Mouse (Mus musculus): ENCODE measurements around the gene Bend3. TPM values are rescaled to one million over a fixed set of nuclear protein-coding genes. Genes with fewer than 3 reads are reported as not detected.
A peak's percentile ranks its signal among the peaks of the same experiment; 100 is the strongest.

The Bend3 gene
- polyA plus RNA-seq, 1 experiment from 2014 or later = 6.1 TPM

DNA sequence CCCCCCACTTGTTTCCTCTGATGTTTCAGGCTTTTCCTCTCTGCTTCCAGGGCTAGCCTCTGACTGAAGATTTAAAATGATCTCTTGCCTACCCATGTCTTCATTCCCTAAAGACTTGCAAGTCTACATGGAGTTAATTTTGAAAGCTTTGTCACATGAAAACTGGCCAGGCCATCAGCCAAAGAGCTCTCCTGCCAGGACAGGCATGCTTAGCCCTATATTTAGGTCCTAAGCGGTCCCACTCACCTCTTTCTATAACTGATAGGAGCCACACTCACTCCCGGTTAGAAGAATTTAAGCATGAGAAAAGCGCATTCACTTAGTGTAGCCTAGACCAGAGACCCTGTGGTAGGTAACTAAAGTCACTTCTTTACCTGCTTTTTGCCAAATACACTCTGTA lies 24.0 kb upstream of the Bend3 start:
- Histone ChIP-seq H3K4me2 (replicated peaks) (no peak overlapping the region), H3K27me3 (replicated peaks) (no peaks in the 10 kb centered on the region), H3K36me3 (no peaks in the 10 kb centered on the region), H3K4me1 (peaks cover 11% of the 10 kb centered on the region), H3K27ac (no peak overlapping the region), H3K4me3 (no peak overlapping the region), H3K9ac (no peak overlapping the region), H3K9me3 (peaks cover 5% of the 10 kb centered on the region; the same call in 1 of the 2 replicates)
- ATAC-seq (ENCODE audit: low FRiP score, low read depth) = no peak
- WGBS = 93% methylated on average over 3 of the region's 3 CpGs

DNA sequence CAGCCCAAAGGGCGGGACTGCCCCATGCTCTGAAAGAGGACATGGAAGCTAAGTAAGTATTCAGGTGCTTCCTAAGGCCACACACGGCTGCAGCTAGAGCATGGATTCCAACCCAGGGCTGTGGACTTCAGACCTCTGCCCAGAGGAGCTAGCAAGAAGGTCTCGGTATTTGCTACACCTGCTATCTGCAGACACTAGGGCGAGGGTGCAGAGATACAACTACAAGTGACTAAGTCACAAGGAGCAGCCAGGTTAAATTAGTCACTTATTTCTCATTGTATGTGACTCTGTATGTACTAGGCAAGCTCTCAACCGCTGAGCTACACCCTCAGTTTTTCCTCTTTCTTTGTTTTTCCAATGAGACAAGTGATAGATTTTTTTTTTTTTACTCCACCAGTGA lies 15.8 kb upstream of the Bend3 start:
- Histone ChIP-seq H3K4me1 (no peaks in the 10 kb centered on the region), H3K4me3 (no peak overlapping the region), H3K27ac (no peak overlapping the region), H3K4me2 (replicated peaks) (no peak overlapping the region), H3K9me3 (no peaks in the 10 kb centered on the region), H3K27me3 (replicated peaks) (no peaks in the 10 kb centered on the region), H3K9ac (no peak overlapping the region), H3K36me3 (no peaks in the 10 kb centered on the region)
- no peak for ATAC-seq (ENCODE audit: low FRiP score, low read depth)
- WGBS = 87% methylated on average over 5 of the region's 5 CpGs

DNA sequence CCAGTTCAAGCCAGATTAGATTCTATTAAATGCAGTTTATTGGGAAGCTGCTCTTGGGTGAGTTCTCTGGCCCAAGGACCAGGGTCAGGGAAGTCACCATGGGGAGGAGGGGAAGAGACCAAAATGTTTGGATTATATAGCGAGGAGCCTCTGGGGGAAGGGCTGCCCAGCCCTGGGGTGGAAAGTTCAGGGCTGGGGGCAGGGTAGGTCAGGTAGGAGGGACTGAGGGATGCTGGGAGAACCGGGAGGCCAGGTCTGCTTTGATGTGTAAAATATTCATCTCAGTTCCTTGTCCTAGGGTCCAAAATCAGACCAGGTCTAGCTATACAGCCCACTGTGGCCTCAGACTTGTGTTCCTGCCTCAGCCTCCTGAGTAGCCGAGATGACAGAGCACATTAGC lies 15.4 kb upstream of the Bend3 start:
- 78% methylated on average over 3 of the region's 3 CpGs for WGBS
- H3K4me2 ChIP-seq (replicated peaks) = no peak overlapping the region
- no peaks in the 10 kb centered on the region for H3K9me3 ChIP-seq
- ATAC-seq (ENCODE audit: low FRiP score, low read depth) = no peak
- H3K9ac ChIP-seq = no peak overlapping the region
- H3K4me1 ChIP-seq = no peaks in the 10 kb centered on the region
- H3K36me3 ChIP-seq = no peaks in the 10 kb centered on the region
- no peak overlapping the region for H3K4me3 ChIP-seq
- no peak overlapping the region for H3K27ac ChIP-seq
- no peaks in the 10 kb centered on the region for H3K27me3 ChIP-seq (replicated peaks)

DNA sequence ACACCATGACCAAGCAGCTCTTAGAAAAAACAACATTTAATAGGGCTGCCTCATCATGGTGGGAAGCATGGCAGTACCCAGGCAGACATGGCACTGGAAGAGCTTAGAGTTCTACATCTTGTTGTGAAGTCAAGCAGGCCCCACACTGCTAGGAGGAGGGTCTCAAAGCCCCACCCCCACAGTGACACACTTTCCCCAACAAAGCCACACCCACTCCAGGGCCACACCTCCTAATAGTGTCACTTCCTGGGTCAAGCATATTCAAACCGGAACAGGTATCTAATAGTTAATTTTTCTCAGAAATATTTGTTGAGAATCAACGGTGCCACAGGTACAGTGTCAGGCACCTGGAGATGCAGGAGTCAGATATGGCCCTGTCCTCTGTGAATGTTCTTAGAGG lies 12.4 kb upstream of the Bend3 start:
- H3K36me3 ChIP-seq = no peaks in the 10 kb centered on the region
- no peak overlapping the region for H3K9ac ChIP-seq
- no peak overlapping the region for H3K4me2 ChIP-seq (replicated peaks)
- no peak for ATAC-seq (ENCODE audit: low FRiP score, low read depth)
- no peak overlapping the region for H3K4me3 ChIP-seq
- H3K9me3 ChIP-seq = no peaks in the 10 kb centered on the region
- no peaks in the 10 kb centered on the region for H3K27me3 ChIP-seq (replicated peaks)
- no peak overlapping the region for H3K27ac ChIP-seq
- 95% methylated on average over 2 of the region's 2 CpGs for WGBS
- H3K4me1 ChIP-seq = no peaks in the 10 kb centered on the region

DNA sequence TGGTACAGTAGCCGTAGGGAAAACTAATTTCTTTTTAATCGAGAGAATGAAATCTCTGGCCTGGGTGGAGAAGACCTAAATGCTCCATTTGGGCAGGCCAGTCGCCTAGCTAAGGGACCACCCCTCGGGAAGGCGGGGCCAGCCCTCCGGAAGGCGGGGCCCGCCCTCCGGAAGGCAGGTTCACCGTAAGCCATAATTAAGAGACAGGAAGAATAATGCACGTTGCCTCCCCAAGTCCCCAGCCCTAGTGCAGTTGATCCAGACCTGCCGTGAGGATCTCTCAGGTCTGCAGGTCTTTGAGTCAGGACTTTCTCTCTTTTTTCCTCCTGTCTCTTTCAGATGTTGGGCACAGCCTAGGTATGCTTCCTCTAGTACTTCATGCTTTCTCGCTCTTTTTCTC lies 11.0 kb upstream of the Bend3 start:
- Histone ChIP-seq H3K27me3 (replicated peaks) (no peaks in the 10 kb centered on the region), H3K4me3 (no peak overlapping the region), H3K36me3 (no peaks in the 10 kb centered on the region), H3K4me2 (replicated peaks) (no peak overlapping the region), H3K9ac (no peak overlapping the region), H3K9me3 (no peaks in the 10 kb centered on the region), H3K4me1 (no peaks in the 10 kb centered on the region), H3K27ac (no peak overlapping the region)
- WGBS = 43% methylated on average over 13 of the region's 13 CpGs
- ATAC-seq (ENCODE audit: low FRiP score, low read depth) = no peak

DNA sequence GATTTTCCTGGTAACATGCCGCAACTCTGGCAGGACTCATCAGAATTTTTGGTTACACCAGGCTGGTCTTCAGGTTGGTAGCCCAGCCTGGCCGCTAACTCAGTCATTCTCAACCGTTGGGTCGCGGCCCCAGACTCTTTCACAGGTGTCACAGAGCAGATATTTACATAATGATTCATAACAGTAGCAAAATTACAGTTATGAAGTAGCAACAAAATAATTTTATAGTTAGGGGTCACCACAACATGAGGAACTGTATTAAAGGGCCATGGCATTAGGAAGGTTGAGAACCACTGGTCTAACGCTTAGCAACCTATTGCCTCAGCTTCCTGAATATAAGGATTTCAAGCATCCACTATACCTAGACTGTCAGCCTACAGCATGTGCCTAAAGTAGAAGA lies 10.3 kb upstream of the Bend3 start:
- H3K4me3 ChIP-seq = no peak overlapping the region
- no peaks in the 10 kb centered on the region for H3K36me3 ChIP-seq
- 93% methylated on average over 6 of the region's 6 CpGs for WGBS
- no peaks in the 10 kb centered on the region for H3K4me1 ChIP-seq
- no peaks in the 10 kb centered on the region for H3K9me3 ChIP-seq
- ATAC-seq (ENCODE audit: low FRiP score, low read depth) = no peak
- H3K4me2 ChIP-seq (replicated peaks) = no peak overlapping the region
- H3K9ac ChIP-seq = no peak overlapping the region
- no peaks in the 10 kb centered on the region for H3K27me3 ChIP-seq (replicated peaks)
- no peak overlapping the region for H3K27ac ChIP-seq

DNA sequence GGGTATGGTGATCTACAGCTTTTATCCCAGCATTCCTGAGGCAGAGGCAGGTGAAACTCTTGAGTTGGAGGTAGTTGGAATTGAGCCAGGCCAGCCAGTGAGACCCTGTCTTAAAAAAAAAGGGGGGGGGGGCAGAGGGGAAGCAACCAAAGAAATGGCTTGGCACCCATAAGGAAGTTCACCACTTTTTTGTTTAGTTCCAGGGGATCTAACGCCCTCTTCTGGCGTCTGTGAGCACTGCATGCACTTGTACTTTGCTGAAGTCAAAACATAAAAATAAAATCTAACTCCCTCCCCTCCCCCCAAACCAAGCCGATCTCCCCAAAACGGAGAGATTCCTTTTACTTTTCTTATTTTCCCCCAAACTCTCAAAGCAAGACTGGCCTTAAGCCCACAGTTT lies 3.3 kb upstream of the Bend3 start:
- Histone ChIP-seq H3K27ac (no peak overlapping the region), H3K4me2 (replicated peaks) (no peak overlapping the region), H3K4me3 (no peak overlapping the region), H3K27me3 (replicated peaks) (no peaks in the 10 kb centered on the region), H3K9ac (no peak overlapping the region), H3K4me1 (peaks cover 11% of the 10 kb centered on the region), H3K9me3 (no peaks in the 10 kb centered on the region), H3K36me3 (no peaks in the 10 kb centered on the region)
- ATAC-seq (ENCODE audit: low FRiP score, low read depth) = no peak
- WGBS = 65% methylated on average over 4 of the region's 4 CpGs

DNA sequence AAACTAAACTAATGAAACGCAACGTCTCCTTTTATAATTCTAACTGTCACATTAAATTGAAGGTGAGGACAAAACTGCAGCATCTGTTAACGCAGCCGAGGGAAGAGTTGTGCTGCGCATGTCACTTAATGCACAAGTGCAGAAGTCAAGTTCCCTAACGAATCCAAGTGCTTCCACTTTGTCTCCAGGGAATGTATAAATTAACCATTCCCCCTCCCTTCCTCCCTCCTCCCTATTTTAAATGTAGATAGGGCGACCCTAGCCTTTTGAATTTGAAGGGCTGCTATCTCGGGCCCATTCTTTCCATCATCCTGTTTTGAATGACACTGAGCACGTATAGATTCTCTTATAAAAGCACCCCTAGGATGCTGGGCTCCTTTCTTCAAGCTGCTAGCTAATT lies 1.2 kb upstream of the Bend3 start:
- H3K9me3 ChIP-seq = no peaks in the 10 kb centered on the region
- peaks cover 22% of the 10 kb centered on the region for H3K4me1 ChIP-seq
- H3K27ac ChIP-seq = no peak overlapping the region
- H3K4me2 ChIP-seq (replicated peaks) = peak overlapping the region; percentile 93
- H3K27me3 ChIP-seq (replicated peaks) = no peaks in the 10 kb centered on the region
- H3K9ac ChIP-seq = peak overlapping the region; percentile 95
- no peak for ATAC-seq (ENCODE audit: low FRiP score, low read depth)
- 4% methylated on average over 9 of the region's 9 CpGs for WGBS
- no peaks in the 10 kb centered on the region for H3K36me3 ChIP-seq
- H3K4me3 ChIP-seq = peak overlapping the region; percentile 79

DNA sequence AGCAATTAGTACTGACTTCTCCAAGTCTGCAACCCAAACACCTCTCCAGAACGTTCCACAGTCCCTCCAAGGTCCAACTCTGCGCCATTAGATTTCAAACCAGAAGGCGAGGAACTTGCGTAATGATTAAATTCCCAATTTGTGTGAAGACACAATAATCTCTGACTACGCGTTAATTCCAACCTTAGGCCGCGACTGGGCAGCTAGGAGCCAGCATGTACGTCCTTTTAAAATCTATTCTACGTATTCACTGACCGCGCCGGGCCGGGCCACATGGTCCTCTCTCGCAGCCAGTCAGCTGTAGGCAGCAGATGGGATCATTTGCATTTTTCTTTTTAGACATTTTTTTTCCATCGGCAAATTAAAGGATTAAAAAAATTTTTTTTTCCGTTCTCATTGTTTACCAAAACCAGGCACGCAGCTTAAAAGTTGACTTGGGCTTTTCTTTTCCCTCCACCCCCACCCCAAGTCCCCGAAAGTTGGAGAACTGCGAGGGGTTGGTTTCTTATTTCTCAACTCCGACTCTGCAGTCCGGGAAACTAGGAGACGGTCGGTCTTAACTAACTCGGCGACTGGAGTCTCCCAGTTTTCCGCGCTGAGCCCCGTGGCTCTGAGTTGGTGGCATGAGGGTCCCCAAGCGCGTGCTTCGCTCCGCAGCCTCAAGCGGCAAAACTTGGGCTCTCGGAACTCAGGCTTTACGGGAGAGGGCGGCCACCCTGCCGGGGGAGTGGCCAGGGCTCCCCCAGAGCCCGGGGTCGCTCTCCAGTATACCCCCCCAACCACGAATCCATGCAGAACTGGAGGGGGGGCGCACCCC lies 558 bp upstream of the Bend3 start:
- Histone ChIP-seq H3K4me1 (peaks cover 22% of the 10 kb centered on the region), H3K27ac (peak overlapping the region; percentile 96), H3K4me3 (peak overlapping the region; percentile 79), H3K9me3 (no peaks in the 10 kb centered on the region), H3K9ac (peak overlapping the region; percentile 95), H3K36me3 (no peaks in the 10 kb centered on the region), H3K4me2 (replicated peaks) (peak overlapping the region; percentile 93), H3K27me3 (replicated peaks) (no peaks in the 10 kb centered on the region)
- peak; percentile 60 for ATAC-seq (ENCODE audit: low FRiP score, low read depth)
- WGBS = under 1% methylated on average over 42 of the region's 42 CpGs

DNA sequence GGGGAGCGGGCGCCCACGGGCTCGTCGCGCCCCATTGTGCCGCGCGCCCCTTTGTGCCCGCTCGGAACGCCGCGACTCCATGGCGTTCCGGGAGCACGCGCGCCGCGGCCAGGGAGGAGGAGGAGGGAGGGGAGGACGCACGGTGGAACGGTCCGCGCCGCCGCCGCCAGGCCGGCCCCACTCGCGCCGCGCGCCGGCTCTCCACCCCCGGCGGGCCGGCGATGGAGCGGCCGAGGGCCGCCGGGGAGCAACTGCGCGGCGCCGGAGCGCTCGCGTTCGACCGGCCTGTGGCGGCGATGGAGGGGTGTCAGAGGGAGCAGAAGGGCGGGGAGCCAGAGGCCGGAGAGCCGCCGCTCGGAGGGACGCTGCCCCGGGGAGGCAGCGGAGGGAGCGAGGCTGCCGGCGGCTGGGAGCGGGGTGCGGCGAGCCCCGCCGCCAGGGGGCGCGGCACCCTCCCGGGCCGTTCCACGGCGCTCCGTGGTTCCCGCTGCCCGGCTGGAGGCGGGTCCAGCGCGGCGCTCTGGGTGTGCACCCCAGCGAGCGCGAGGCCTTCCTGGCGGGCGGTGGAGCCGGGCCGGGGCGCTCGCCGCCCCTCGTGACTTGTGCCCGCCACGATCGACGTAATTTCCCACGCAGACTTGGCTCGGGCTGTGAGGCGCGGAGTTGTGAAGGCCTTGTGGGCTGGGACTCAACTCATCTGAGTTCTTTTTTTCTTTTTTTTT lies 966 bp downstream of the Bend3 start:
- Histone ChIP-seq H3K9ac (peak overlapping the region; percentile 95), H3K4me2 (replicated peaks) (peak overlapping the region; percentile 93), H3K27ac (peak overlapping the region; percentile 96), H3K4me1 (peaks cover 29% of the 10 kb centered on the region), H3K36me3 (no peaks in the 10 kb centered on the region), H3K27me3 (replicated peaks) (no peaks in the 10 kb centered on the region), H3K9me3 (no peaks in the 10 kb centered on the region), H3K4me3 (peak overlapping the region; percentile 79)
- WGBS = under 1% methylated on average over 82 of the region's 103 CpGs
- peak; percentile 81 for ATAC-seq (ENCODE audit: low FRiP score, low read depth)

DNA sequence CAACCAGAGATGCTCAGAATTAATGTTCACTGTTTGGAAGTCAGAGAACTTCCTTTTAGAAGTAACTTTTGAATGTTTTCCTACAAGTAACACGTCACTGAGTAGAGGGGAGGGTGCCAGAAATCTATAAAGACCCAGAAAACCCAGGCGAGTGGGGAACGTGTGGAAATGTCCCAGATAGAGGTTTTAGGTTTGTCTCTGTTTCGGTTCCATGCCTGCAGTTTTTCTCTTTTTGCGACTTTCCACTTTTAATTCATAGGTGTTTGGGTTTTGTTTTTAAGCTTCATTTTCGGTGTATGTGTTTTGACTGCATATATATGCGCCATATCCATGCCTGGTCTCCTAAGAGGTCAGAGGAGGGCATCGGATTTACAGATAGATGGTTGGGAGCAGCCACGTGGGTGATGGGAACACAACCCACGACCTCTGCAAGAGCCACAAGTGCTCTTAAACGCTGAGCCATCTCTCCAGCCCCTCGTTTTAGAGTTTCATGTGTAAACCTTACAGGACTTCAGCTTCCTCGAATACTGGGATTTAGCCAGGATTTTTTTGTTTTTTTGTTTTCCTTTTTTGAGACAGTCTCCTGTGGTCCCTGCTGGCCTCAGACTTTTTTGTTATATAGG lies 1.7 kb downstream of the Bend3 start:
- Histone ChIP-seq H3K9me3 (no peaks in the 10 kb centered on the region), H3K27ac (peak overlapping the region; percentile 96; the same call in 1 of the 2 replicates), H3K27me3 (replicated peaks) (no peaks in the 10 kb centered on the region), H3K9ac (peak overlapping the region; percentile 95), H3K36me3 (no peaks in the 10 kb centered on the region), H3K4me3 (peak overlapping the region; percentile 79), H3K4me1 (peaks cover 29% of the 10 kb centered on the region), H3K4me2 (replicated peaks) (peak overlapping the region; percentile 93)
- ATAC-seq (ENCODE audit: low FRiP score, low read depth) = no peak
- WGBS = 5% methylated on average over 13 of the region's 13 CpGs

DNA sequence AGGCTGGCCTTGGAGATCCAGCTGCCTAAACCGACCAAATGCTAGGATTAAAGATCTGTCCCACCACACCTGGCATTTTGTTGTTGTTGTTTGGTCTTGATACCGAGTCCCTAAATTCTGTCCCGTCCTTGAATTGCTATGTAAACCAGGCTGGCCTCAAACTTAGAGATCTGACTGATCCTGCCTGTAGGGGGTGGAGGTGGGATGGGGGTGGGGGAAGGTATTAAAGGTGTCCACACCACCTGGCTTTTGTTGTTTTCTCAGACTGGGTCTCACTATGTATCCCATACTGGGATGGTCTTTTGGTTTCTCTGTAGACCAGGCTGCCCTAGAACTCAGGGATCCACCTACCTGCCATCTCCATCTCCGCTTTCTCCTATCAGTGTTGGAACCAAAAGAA lies 2.5 kb downstream of the Bend3 start:
- no peak for ATAC-seq (ENCODE audit: low FRiP score, low read depth)
- Histone ChIP-seq H3K4me3 (no peak overlapping the region), H3K9ac (no peak overlapping the region), H3K27me3 (replicated peaks) (no peaks in the 10 kb centered on the region), H3K4me2 (replicated peaks) (peak overlapping the region; percentile 93), H3K36me3 (no peaks in the 10 kb centered on the region), H3K9me3 (no peaks in the 10 kb centered on the region), H3K4me1 (peaks cover 29% of the 10 kb centered on the region), H3K27ac (no peak overlapping the region)
- WGBS = 45% methylated on average over 4 of the region's 4 CpGs
